Mouse (Mus musculus): Measurements from ENCODE around the gene Lrrc4. TPM values are rescaled to one million over a fixed set of nuclear protein-coding genes. Genes with fewer than 3 reads are reported as not detected.

Gene Lrrc4
- polyA plus RNA-seq, 1 experiment: 65.1 TPM

DNA sequence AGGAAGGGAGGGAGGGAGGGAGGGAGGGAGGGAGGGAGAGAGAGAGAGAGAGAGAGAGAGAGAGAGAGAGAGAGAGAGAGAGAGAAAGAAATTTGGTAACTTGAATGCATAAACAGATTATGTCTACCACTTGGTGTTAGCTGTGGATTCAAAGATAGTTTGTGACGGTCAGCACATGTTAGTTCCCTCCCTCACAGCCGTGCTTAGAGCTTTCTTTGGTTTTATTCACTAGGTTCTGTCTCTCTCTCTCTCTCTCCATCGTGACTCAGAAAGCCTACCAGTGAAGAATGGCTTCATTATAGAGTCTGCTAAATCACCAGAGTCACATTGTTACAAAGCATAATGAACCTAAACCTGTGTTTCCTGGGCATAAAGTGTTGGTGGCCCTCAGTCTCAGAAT is 146.5 kb downstream of the Lrrc4 start:
- Histone ChIP-seq H3K4me1 (ENCODE audit: control insufficient read depth, insufficient read depth, low read length) (no peaks in the 10 kb centered on the region; the same call in 1 of the 2 replicates), H3K27ac (ENCODE audit: insufficient read depth, low read length) (no peak overlapping the region), H3K4me3 (ENCODE audit: insufficient read depth, low read length) (no peak overlapping the region)
- TF ChIP-seq CTCF (IDR thresholded peaks at IDR 0.05; ENCODE audit: extremely low read depth, insufficient read depth, low read length): no peak
- TF ChIP-seq POLR2A (IDR thresholded peaks at IDR 0.05; ENCODE audit: extremely low read depth, insufficient read depth, low read length): no peak

DNA sequence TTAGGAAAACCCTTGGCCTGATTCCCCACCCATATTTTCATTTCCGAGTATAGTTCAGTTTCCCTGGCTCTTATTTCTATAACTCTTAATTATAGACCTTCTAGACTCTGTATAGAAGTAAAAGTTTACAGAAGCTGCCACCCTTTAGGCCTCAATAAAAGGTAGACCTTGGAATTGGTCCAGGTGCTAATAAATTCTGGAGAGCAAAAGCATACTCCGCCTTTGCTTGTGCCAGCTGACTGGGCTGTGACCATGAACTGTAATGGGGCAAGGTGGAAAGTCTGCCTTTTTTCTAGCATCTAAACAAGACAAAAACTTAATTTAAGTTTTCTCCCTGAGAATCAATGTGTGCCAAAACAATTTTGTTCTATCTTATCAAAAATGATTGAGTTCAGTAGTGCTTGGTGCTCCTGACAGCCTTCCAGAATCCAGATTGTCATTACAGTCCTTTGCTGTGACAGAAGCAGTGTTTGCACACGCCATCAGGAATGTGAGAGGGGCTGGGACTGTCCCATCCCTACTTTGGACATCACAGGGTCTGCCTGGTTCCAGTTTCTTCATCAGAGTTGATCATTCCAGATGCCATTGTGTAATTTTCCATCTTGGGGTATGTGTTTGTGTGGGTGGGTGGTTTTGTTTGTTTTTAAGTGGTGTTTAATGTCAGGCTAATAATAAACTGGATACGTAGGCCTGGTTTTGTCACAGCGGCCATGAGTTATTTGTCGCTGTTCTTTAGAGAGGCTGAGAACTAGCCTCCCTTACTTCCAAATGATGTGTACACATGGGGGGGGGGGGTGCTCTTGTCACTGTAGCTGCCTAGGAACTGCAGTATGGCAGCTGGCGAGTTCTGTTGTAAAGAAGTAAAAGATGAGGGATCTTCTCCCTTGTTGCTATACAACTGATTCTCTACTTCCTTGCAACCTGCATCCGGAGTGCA is 149.8 kb downstream of the Lrrc4 start:
- H3K4me3 ChIP-seq (ENCODE audit: insufficient read depth, low read length): no peak overlapping the region
- H3K27ac ChIP-seq (ENCODE audit: insufficient read depth, low read length): no peak overlapping the region
- no peaks in the 10 kb centered on the region; the same call in 1 of the 2 replicates for H3K4me1 ChIP-seq (ENCODE audit: control insufficient read depth, insufficient read depth, low read length)
- TF ChIP-seq CTCF (IDR thresholded peaks at IDR 0.05; ENCODE audit: extremely low read depth, insufficient read depth, low read length) (no peak), POLR2A (IDR thresholded peaks at IDR 0.05; ENCODE audit: extremely low read depth, insufficient read depth, low read length) (no peak)

DNA sequence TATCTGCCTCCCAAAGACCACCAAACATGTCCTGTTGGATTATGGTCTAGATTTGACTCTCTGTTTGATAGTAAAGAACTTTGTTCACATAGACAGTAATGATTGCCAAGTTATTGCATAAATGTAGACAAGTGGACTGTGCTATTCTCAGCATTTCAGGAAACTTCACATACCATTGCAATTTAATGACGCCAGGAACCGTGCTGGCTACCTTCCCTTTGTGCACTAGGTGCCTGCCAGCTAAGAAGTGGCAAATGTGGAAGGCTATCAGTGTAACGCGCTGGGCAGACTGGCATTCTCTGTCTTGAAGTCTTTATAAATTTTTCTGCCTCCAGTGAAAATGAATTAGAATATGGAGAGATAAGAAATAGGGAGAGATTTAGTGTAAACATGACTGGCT is 151.0 kb downstream of the Lrrc4 start:
- Histone ChIP-seq H3K4me1 (ENCODE audit: control insufficient read depth, insufficient read depth, low read length) (no peaks in the 10 kb centered on the region; the same call in 1 of the 2 replicates), H3K4me3 (ENCODE audit: insufficient read depth, low read length) (no peak overlapping the region), H3K27ac (ENCODE audit: insufficient read depth, low read length) (no peak overlapping the region)
- TF ChIP-seq CTCF (IDR thresholded peaks at IDR 0.05; ENCODE audit: extremely low read depth, insufficient read depth, low read length): no peak
- no peak for TF ChIP-seq POLR2A (IDR thresholded peaks at IDR 0.05; ENCODE audit: extremely low read depth, insufficient read depth, low read length)

DNA sequence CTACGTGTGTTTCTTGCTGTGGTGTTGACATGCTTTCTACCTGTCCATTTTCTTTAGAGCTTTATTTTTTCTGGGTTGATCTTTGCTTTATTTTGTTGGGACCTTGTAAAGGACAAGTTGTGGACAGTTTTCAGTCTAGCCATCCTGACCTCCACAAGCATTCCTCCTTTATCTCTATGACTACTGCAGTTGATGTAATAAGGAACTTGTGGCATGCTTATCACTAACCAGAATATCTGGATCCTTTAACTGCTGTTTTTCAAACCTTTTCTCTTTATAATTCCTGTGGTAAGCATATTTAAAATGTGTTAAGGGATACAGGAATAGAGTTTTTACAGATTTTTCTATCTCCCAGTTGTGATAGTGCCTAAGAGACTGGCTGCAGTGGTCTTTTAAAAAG is 152.7 kb downstream of the Lrrc4 start:
- no peak overlapping the region for H3K4me3 ChIP-seq (ENCODE audit: insufficient read depth, low read length)
- no peak for TF ChIP-seq POLR2A (IDR thresholded peaks at IDR 0.05; ENCODE audit: extremely low read depth, insufficient read depth, low read length)
- TF ChIP-seq CTCF (IDR thresholded peaks at IDR 0.05; ENCODE audit: extremely low read depth, insufficient read depth, low read length): no peak
- no peak overlapping the region for H3K27ac ChIP-seq (ENCODE audit: insufficient read depth, low read length)
- no peaks in the 10 kb centered on the region; the same call in 1 of the 2 replicates for H3K4me1 ChIP-seq (ENCODE audit: control insufficient read depth, insufficient read depth, low read length)

DNA sequence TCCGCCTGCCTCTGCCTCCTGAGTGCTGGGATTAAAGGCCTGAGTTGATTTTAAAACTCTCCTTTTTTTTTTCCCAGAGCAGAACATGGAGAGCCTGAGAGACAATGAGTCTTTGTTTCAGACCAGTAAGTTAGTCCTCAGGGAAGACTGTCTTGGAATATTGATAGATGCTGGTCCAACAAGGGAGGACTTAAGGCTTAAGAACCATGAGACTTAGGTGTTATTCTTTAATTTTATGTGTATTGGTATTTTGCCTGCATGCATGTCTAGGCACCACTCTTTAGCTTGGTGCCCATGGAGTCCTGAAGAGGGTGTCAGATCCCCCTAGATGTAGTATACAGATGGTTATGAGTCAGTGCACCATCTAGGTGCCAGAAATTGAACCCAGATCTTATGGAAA is 156.9 kb downstream of the Lrrc4 start:
- no peak overlapping the region for H3K27ac ChIP-seq (ENCODE audit: insufficient read depth, low read length)
- H3K4me3 ChIP-seq (ENCODE audit: insufficient read depth, low read length): no peak overlapping the region

DNA sequence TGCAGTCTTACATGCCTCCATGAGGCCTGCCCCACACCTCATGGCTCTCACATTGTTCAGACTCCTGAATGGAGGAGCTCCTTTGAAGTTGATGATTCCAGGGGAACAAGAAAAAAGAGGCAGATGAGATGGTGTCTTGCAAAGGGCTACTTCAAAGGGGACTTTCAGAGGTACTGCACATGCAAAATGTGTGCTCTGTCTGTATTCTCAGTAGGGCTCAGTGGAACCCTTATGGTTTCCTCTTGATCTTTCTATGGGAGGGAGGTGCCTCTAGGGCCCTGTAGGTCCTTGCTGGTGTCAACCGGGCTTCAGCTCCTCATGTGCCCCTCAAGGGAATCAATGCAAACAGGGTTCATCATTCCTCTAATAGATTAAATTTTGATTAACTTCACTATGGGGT is 159.2 kb downstream of the Lrrc4 start:
- no peak overlapping the region for H3K4me3 ChIP-seq (ENCODE audit: insufficient read depth, low read length)
- peaks cover 2% of the 10 kb centered on the region; the same call in 1 of the 2 replicates for H3K4me1 ChIP-seq (ENCODE audit: control insufficient read depth, insufficient read depth, low read length)
- TF ChIP-seq POLR2A (IDR thresholded peaks at IDR 0.05; ENCODE audit: extremely low read depth, insufficient read depth, low read length) (no peak), CTCF (IDR thresholded peaks at IDR 0.05; ENCODE audit: extremely low read depth, insufficient read depth, low read length) (no peak)
- no peak overlapping the region for H3K27ac ChIP-seq (ENCODE audit: insufficient read depth, low read length)

More for the DNA sequence above, 156.9 kb downstream of the Lrrc4 start:
- TF ChIP-seq CTCF (IDR thresholded peaks at IDR 0.05; ENCODE audit: extremely low read depth, insufficient read depth, low read length): no peak
- TF ChIP-seq POLR2A (IDR thresholded peaks at IDR 0.05; ENCODE audit: extremely low read depth, insufficient read depth, low read length): no peak
- H3K4me1 ChIP-seq (ENCODE audit: control insufficient read depth, insufficient read depth, low read length): no peaks in the 10 kb centered on the region

DNA sequence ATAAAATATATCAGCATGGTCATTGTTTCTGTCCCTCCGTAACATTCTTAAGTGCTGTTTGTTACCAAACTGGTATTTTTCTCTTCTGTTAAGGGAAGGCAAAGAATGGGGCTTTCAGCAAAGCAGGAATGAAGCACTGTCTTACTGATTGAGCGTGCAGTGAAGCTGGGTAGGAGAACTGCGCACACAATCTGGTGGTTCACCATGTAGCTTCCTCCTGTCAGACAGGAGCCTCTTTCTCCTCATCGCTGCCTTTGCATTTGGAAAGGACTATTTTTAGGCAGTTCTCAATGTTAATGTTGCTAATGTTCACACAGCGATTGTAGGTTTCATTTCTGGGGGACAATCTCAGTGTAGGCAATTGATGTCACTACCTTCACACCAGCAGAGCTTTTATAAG is 162.3 kb downstream of the Lrrc4 start:
- Histone ChIP-seq H3K27ac (ENCODE audit: insufficient read depth, low read length) (no peak overlapping the region), H3K4me3 (ENCODE audit: insufficient read depth, low read length) (no peak overlapping the region), H3K4me1 (ENCODE audit: control insufficient read depth, insufficient read depth, low read length) (peaks cover 2% of the 10 kb centered on the region; the same call in 1 of the 2 replicates)
- no peak for TF ChIP-seq POLR2A (IDR thresholded peaks at IDR 0.05; ENCODE audit: extremely low read depth, insufficient read depth, low read length)
- TF ChIP-seq CTCF (IDR thresholded peaks at IDR 0.05; ENCODE audit: extremely low read depth, insufficient read depth, low read length): no peak

DNA sequence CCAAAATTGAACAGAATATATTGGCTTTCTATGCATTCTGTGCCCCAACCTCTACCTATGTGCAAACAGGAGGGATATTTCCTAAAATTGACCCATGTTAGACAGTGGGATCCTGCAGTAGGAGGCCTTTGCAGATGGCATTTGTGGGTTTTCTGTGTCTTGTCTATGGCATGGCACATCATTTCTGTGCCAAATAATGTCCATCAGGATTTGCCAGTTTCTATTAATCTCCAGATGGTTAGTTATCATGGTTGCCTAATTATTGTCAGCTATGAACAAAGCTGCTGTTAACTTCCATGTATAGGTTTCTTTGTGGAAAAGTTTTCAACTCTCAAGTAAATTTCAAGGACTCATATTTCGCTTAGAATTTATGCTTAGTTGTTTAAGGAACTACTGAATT is 164.0 kb downstream of the Lrrc4 start:
- Histone ChIP-seq H3K4me1 (ENCODE audit: control insufficient read depth, insufficient read depth, low read length) (peaks cover 2% of the 10 kb centered on the region; the same call in 1 of the 2 replicates), H3K4me3 (ENCODE audit: insufficient read depth, low read length) (no peak overlapping the region), H3K27ac (ENCODE audit: insufficient read depth, low read length) (no peak overlapping the region)
- no peak for TF ChIP-seq POLR2A (IDR thresholded peaks at IDR 0.05; ENCODE audit: extremely low read depth, insufficient read depth, low read length)
- no peak for TF ChIP-seq CTCF (IDR thresholded peaks at IDR 0.05; ENCODE audit: extremely low read depth, insufficient read depth, low read length)

DNA sequence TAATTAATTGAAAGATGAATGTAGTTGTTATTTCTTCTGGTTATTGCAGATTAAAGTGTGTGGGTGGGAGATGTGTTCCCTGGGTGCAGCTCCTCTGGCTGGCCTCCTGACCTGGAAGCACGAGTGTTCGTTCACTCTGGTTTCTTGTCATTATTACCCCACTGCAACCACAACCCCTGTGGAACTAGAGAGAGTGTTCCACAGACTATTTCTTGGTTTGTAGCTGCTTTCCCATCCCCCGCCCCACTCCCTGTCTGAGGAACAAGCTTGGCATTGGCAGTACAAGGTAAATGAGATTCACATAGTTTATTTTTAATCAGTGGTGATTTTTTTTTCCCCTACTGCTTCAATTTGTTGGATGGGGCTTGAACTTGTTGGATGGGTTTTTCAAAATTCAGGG is 166.8 kb downstream of the Lrrc4 start:
- no peak overlapping the region for H3K4me3 ChIP-seq (ENCODE audit: insufficient read depth, low read length)
- H3K4me1 ChIP-seq (ENCODE audit: control insufficient read depth, insufficient read depth, low read length): peaks cover 2% of the 10 kb centered on the region; the same call in 1 of the 2 replicates
- TF ChIP-seq POLR2A (IDR thresholded peaks at IDR 0.05; ENCODE audit: extremely low read depth, insufficient read depth, low read length) (no peak), CTCF (IDR thresholded peaks at IDR 0.05; ENCODE audit: extremely low read depth, insufficient read depth, low read length) (no peak)
- no peak overlapping the region for H3K27ac ChIP-seq (ENCODE audit: insufficient read depth, low read length)

DNA sequence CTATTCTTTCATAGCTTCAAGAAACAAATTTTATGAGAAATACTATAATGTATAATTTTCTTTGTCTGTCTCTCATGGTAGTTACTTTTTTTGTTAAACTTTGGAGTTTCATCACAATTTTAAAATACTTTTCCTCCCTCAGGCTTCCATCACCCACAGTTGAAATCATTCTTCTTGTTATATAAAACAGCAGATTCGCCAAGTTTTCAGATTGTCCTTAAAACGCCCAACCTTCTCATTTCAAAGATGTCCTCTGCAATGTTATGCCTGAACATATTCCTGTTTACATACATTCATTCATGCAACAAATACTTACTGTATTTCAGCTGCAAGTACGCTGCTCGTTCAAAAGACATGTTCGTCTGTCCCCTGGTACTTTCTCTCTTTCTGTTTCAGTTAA is 167.9 kb downstream of the Lrrc4 start:
- no peak overlapping the region for H3K27ac ChIP-seq (ENCODE audit: insufficient read depth, low read length)
- H3K4me3 ChIP-seq (ENCODE audit: insufficient read depth, low read length): no peak overlapping the region
- H3K4me1 ChIP-seq (ENCODE audit: control insufficient read depth, insufficient read depth, low read length): no peaks in the 10 kb centered on the region
- TF ChIP-seq POLR2A (IDR thresholded peaks at IDR 0.05; ENCODE audit: extremely low read depth, insufficient read depth, low read length) (no peak), CTCF (IDR thresholded peaks at IDR 0.05; ENCODE audit: extremely low read depth, insufficient read depth, low read length) (no peak)

Measured in cortical plate, adult 2 months (tissue).